Mouse (Mus musculus) retina, embryonic 14.5 days (tissue): ENCODE measurements around the gene Astl.
"Not testable (repeated sequence)": the region's sequence is repeated elsewhere in the genome, so short reads cannot be mapped to it uniquely, and the experiment has no call there.

Source experiments
- DNase-seq: peaks from one replicate; pipeline ENCODE4 v3.0.0-alpha.2; 2015; ENCODE audit warnings: low spot score

Gene Astl

DNA sequence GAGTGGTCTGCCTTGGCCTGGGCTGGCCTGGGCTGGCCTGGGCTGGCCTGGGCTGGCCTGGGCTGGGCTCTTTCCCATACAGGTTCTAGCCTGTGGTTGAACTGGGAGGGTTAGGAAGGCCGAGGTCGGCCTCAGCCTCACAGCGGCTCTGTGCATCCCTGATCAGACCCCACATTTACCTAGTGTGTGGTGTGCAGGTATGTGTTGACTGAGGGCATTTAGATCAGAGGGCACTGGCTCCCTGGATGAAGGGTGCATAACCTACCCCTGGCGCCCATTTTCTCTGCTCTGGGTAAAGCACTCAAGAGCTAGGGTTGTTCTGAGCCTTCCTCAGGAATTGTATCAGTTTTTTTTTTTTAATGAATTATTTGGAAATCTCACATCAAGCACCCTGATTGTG, at the start of gene Astl:
Astl (plus strand) TSS at position 224 of the 400 bp plus-strand sequence.
- DNase-seq: no peak

GRCm38 (mm10) chr2:127292250-127292649, 46.2 kb upstream of the Astl start:
- DNase-seq: no peak

GRCm38 (mm10) chr2:127297001-127297805, 41.2 kb upstream of the Astl start:
- DNase-seq: no peak

GRCm38 (mm10) chr2:127298056-127298455, 40.4 kb upstream of the Astl start:
- DNase-seq: no peak

DNA sequence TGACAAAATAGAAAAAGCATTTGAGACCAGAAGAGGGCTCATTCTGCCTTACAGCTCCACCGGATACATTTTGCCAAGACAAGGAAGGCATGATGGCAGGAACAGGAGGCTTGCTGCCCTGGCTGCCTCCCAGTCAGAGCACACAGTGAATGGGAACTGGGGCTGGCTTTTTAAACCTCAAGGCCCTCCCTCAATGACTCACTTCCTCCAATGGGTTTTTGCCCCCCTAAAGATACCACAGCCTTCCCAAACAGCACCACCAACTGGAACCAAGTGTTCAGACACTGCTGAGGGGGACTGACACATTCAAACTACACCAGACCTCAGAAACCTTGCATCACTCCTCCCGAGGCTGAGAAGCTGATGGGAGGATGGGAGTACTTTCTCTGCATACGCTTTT, 37.7 kb upstream of the Astl start:
- no peak for DNase-seq

GRCm38 (mm10) chr2:127301883-127302282, 36.6 kb upstream of the Astl start:
- DNase-seq: no peak

DNA sequence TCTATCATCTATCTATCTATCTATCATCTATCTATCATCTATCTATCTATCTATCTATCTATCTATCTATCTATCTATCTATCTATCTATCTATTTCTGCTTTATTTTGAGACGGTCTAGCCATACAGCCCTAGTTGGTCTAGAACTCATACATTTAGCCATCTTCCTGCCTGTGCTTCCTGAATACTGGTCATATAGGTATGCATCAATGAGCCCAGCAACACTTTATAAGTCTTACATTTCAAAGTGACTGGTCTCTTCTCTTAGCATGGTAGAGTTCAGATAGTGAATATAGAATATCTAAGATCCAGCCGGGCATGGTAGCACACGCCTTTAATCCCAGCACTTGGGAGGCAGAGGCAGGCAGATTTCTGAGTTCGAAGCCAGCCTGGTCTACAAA, 34.2 kb upstream of the Astl start:
- DNase-seq: not testable (repeated sequence)

GRCm38 (mm10) chr2:127304609-127305210, 33.7 kb upstream of the Astl start:
- DNase-seq: no peak

GRCm38 (mm10) chr2:127306123-127306522, 32.3 kb upstream of the Astl start:
- DNase-seq: no peak

DNA sequence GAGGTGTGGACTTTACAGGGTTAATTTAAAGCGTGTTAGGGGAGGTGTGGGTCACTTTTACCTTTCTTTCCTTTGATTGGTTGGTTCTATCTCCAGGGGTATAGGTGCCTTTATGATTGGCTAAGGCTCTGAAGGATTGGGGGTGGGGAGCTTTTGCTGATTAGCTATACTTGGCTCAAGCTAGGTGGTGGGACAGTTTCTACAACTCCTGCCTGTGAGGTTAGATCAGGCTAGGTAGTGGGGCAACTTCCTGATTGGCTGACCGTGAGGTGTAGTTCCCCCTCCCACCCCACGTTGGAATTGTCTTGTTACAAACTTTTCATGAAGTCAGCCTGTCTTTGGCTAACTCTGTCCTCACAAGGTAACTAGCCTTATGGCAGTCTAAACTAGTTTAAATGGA, 31.3 kb upstream of the Astl start:
- DNase-seq: no peak

GRCm38 (mm10) chr2:127308660-127309059, 29.8 kb upstream of the Astl start:
- peak; percentile 42 for DNase-seq

DNA sequence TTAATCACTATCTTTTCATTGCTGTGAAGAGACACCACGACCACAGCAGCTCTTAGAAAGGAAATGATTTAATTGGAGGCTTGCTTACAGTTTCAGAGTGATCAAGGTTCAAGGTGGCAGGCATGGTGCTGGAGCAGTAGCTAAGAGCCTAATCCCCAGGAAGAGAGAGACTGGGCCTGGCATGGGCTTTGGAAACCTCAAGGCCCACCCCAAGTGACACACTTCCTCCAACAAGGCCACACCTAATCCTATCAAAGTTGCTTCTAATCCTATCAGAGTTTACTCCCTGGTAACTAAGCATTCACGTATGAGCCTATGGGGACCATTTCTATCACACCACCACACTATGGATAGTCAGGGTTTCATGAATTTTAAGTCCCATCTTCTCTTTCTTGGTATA, 28.2 kb upstream of the Astl start:
- no peak for DNase-seq

- DNase-seq: no peak
Measured at GRCm38 (mm10) chr2:127310685-127311084, 27.8 kb upstream of the Astl start.

- DNase-seq: no peak
Measured at GRCm38 (mm10) chr2:127311193-127311592, 27.2 kb upstream of the Astl start.

DNA sequence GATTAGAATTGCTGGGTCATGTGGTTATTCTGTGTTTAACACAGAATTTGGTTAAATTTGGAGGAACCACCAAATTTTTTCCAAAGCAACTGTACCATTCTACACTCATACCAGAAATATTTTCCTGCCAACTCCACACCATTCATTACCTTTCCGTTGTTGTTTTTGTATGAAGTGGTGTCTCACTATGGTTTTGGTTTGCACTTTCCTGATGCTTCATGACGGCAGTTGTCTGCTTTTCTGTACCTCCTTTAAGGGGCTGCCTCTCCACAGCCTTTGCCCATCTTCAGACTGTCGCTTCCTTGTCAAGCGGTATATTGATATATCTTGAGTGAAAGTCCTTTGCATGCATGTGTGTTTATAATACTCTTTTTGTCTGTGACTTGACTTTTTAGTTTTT, 25.6 kb upstream of the Astl start:
- no peak for DNase-seq

- no peak for DNase-seq
Measured at GRCm38 (mm10) chr2:127313878-127314277, 24.6 kb upstream of the Astl start.

- no peak for DNase-seq
Measured at GRCm38 (mm10) chr2:127314467-127315154, 23.8 kb upstream of the Astl start.

- no peak for DNase-seq
Measured at GRCm38 (mm10) chr2:127315155-127315470, 23.3 kb upstream of the Astl start.

DNA sequence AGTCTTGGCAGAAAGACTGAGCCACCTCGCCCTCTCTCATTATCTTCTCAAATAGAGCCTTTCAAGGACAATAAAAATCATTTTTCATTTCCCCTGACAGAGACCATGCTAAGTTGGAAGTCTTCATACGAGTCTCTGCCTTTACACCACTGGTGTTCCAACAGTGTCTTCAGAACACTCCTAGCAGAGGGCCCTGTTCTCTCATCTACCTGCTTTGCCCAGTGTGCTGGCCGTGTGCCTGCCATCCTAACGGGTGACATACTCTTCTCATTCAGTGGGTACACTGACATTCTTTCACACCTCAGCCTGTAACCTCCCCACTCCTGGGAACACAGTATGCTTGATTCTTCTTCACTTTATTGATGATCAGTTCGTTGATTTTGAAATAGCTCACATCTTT, 22.0 kb upstream of the Astl start:
- no peak for DNase-seq

DNA sequence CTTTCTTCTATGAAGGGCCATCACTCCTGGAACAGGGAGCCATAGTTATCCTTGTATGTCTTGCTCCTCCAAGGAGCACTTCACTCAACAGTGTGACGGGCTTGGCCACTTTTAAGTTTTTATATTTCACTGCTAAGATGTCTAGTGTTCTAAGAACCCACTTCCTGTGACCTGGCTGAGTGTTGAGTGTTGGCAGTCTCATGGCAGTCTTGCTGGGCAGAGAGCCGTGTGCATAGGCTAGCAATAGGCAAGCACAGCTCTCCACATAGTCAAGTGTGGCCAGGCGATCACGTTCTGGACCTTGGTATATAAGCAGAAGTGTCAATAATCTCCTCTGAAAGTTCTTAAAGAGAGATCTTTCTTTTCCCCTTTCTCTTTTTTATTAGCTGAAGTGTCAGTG, 20.3 kb upstream of the Astl start:
- DNase-seq: no peak

GRCm38 (mm10) chr2:127319071-127319470, 19.4 kb upstream of the Astl start:
- no peak for DNase-seq

- DNase-seq: no peak
Measured at GRCm38 (mm10) chr2:127322671-127323285, 15.7 kb upstream of the Astl start.

- no peak for DNase-seq
Measured at GRCm38 (mm10) chr2:127323667-127324066, 14.8 kb upstream of the Astl start.
